Mouse (Mus musculus) stomach, embryonic 16.5 days (tissue): ENCODE data around the gene Gm5891. TPM values are rescaled to one million over a fixed set of nuclear protein-coding genes. Genes with fewer than 3 reads are reported as not detected.
"Not testable (repeated sequence)": the region's sequence is repeated elsewhere in the genome, so short reads cannot be mapped to it uniquely, and the experiment has no call there.

Source experiments
- ATAC-seq: fragments of 200-750 bp; cut with Nextera tagmentation; 2 replicates; pipeline ENCODE4 v1.8.0; 2017; ENCODE audit warnings: moderate number of reproducible peaks, moderate TSS enrichment; ENCODE audit not compliant: insufficient read depth, low FRiP score
- H3K27ac ChIP-seq: fragments of 300-500 bp; sonication (generic); 2 replicates; pipeline ENCODE4 v1.5.1; 2014; ENCODE audit warnings: low read length
- H3K27me3 ChIP-seq: fragments of 300-500 bp; sonication (generic); 2 replicates; pipeline ENCODE4 v1.6.1; 2014; ENCODE audit warnings: low read length, control low read depth, mixed read lengths; ENCODE audit not compliant: control insufficient read depth, insufficient read depth
- H3K36me3 ChIP-seq: fragments of 300-500 bp; sonication (generic); 2 replicates; pipeline ENCODE4 v1.6.1; 2014; ENCODE audit warnings: low read length; ENCODE audit not compliant: control insufficient read depth, insufficient read depth
- H3K4me1 ChIP-seq: fragments of 300-500 bp; sonication (generic); 2 replicates; pipeline ENCODE4 v1.6.1; 2014; ENCODE audit warnings: low read length, control low read depth, mixed read lengths; ENCODE audit not compliant: control insufficient read depth, insufficient read depth
- H3K4me2 ChIP-seq: fragments of 300-500 bp; sonication (generic); 2 replicates; pipeline ENCODE4 v1.6.1; 2014; ENCODE audit warnings: low read depth, low read length, mixed read lengths
- H3K4me3 ChIP-seq: fragments of 300-500 bp; sonication (generic); replicated peaks from 2 replicates; pipeline ENCODE4 v1.5.1; 2014; ENCODE audit warnings: mild to moderate bottlenecking, low read length
- H3K9ac ChIP-seq: fragments of 300-500 bp; sonication (generic); 2 replicates; pipeline ENCODE4 v1.6.1; 2014; ENCODE audit warnings: low read length
- H3K9me3 ChIP-seq: fragments of 300-500 bp; sonication (generic); replicated peaks from 2 replicates; pipeline ENCODE4 v1.6.1; 2016; ENCODE audit warnings: low read length, control low read depth; ENCODE audit not compliant: control insufficient read depth
- WGBS: fragments of 180-500 bp; shearing (Covaris S2); extraction: QIAGEN DNeasy Blood & Tissue Kit; methylation state at CpG from one replicate; pipeline ENCODE4 v1.1.7; 2014; 5-methylcytosine and 5-hydroxymethylcytosine counted together
- polyA plus RNA-seq: library from polyadenylated mRNA; unstranded; fragments of >200 nt; fragmentation: Nextera tagmentation; extraction: Ambion mirVana; gene quantifications from 2 replicates; pipeline ENCODE4 v1.2.1, GENCODE M21; 2015

Gm5891 gene
- polyA plus RNA-seq, result not detected in 2 replicates

GRCm38 (mm10) chr7:21921191-21921590, at the start of gene Gm5891:
TSS of gene Gm5891 (minus strand) at chr7:21921291.
- not testable (repeated sequence) for H3K9me3 ChIP-seq, H3K36me3 ChIP-seq, ATAC-seq, H3K9ac ChIP-seq, H3K4me1 ChIP-seq, H3K4me3 ChIP-seq, H3K4me2 ChIP-seq, H3K27me3 ChIP-seq, H3K27ac ChIP-seq
- no CpG with 5 or more reads among the region's 1 CpGs for WGBS

Other genes with a start within 250 kb of the Gm5891 start
- gene Gm4175, start 159.8 kb downstream of the Gm5891 start, polyA plus RNA-seq, result not detected in 2 replicates
- gene Gm4177, start 124.6 kb downstream of the Gm5891 start, polyA plus RNA-seq, result not detected in 2 replicates
- not detected in 2 replicates for gene Vmn1r135, start 88.9 kb downstream of the Gm5891 start, polyA plus RNA-seq
- not detected in 2 replicates for gene Gm5725, start 77.0 kb downstream of the Gm5891 start, polyA plus RNA-seq
- gene Vmn1r137, start 73.3 kb upstream of the Gm5891 start, polyA plus RNA-seq, result not detected in 2 replicates
- not detected in 2 replicates for gene Vmn1r138, start 107.6 kb upstream of the Gm5891 start, polyA plus RNA-seq
- gene Gm6176, start 135.0 kb upstream of the Gm5891 start, polyA plus RNA-seq, result not detected in 2 replicates
- gene Vmn1r139, start 147.8 kb upstream of the Gm5891 start, polyA plus RNA-seq, result not detected in 2 replicates
- gene Gm16451, start 197.0 kb upstream of the Gm5891 start, polyA plus RNA-seq, result not detected in 2 replicates
- gene Gm10666, start 213.4 kb upstream of the Gm5891 start, polyA plus RNA-seq, result not detected in 2 replicates
- not detected in 2 replicates for gene Vmn1r142, start 242.7 kb upstream of the Gm5891 start, polyA plus RNA-seq